Mouse (Mus musculus): ENCODE data around the gene Ift20.

GRCm38 (mm10) chr11:78534516-78534915, 1.6 kb upstream of the Ift20 start:
- TF ChIP-seq CTCF (IDR thresholded peaks at IDR 0.05; ENCODE audit: low read depth, low read length) (no peak), POLR2AphosphoS5 (IDR thresholded peaks at IDR 0.05; ENCODE audit: insufficient replicate concordance, low read depth, low read length) (no peak), GATA2 (IDR thresholded peaks at IDR 0.05; ENCODE audit: borderline replicate concordance, low read depth, low read length) (no peak)

All from G1E (cell line).